8 mouse cellular contexts compared by ENCODE assay signal in genomic region chr9:56928041-56928811, GRCm38 (mm10). TPM values are rescaled to one million over a fixed set of nuclear protein-coding genes. Genes with fewer than 3 reads are reported as not detected.
DNase-seq lines count a peak whose midpoint lies in the region; ATAC-seq lines count a peak whose summit lies in the region.

TSS of gene Snx33 (minus strand) at chr9:56928371.

- no peaks in the 10 kb centered on the region for H3K9me3 ChIP-seq in heart, embryonic 13.5 days
- no peaks in the 10 kb centered on the region for H3K9me3 ChIP-seq in liver, embryonic 12.5 days (replicated peaks)

- peak within 1 kb of the TSS; percentile 90 for H3K9ac ChIP-seq in heart, embryonic 13.5 days
- peak within 1 kb of the TSS; percentile 70 for H3K9ac ChIP-seq in liver, embryonic 12.5 days

- H3K36me3 ChIP-seq in heart, embryonic 13.5 days = peaks cover 8% of the 10 kb centered on the region
- H3K36me3 ChIP-seq in liver, embryonic 12.5 days = no peaks in the 10 kb centered on the region
- no peaks in the 10 kb centered on the region for H3K36me3 ChIP-seq in splenic B cell, adult 2 months (ENCODE audit: control insufficient read depth, insufficient read depth, low read length, poor library complexity, severe bottlenecking)

- peak; percentile 85 for DNase-seq in CD4-positive helper T cell, adult 2 months (ENCODE audit: low read depth, low spot score)
- DNase-seq in brain, embryonic 18.5 days (ENCODE audit: low read depth, low spot score) = peak; percentile 52
- peak; percentile 87 for DNase-seq in fibroblast of lung, adult 2 months (ENCODE audit: low read depth)
- DNase-seq in kidney, postnatal 10 days = peak; percentile 98
- DNase-seq in naive thymus-derived CD4-positive, alpha-beta T cell, adult 2 months (ENCODE audit: low read depth) = peak; percentile 84
- peak; percentile 79 for DNase-seq in splenic B cell, adult 2 months (ENCODE audit: low read depth, low spot score)

- peak within 1 kb of the TSS; percentile 96 for H3K27ac ChIP-seq in heart, embryonic 13.5 days (replicated peaks)
- H3K27ac ChIP-seq in liver, embryonic 12.5 days = peak within 1 kb of the TSS; percentile 73

- peak; percentile 62; the same call in 1 of the 2 replicates for ATAC-seq in heart, embryonic 13.5 days (ENCODE audit: extremely low read depth, insufficient number of reproducible peaks, low FRiP score, low TSS enrichment)
- ATAC-seq in liver, embryonic 12.5 days = peak; percentile 78

- H3K27me3 ChIP-seq in heart, embryonic 13.5 days (replicated peaks) = peaks cover 10% of the 10 kb centered on the region; the same call in 1 of the 2 replicates
- peaks cover 47% of the 10 kb centered on the region for H3K27me3 ChIP-seq in liver, embryonic 12.5 days (replicated peaks)
- no peaks in the 10 kb centered on the region for H3K27me3 ChIP-seq in splenic B cell, adult 2 months (ENCODE audit: control insufficient read depth, insufficient read depth, low read length, poor library complexity, severe bottlenecking)

- peak within 1 kb of the TSS; percentile 75 for H3K4me3 ChIP-seq in heart, embryonic 13.5 days
- H3K4me3 ChIP-seq in liver, embryonic 12.5 days = peak within 1 kb of the TSS; percentile 67

- H3K4me2 ChIP-seq in heart, embryonic 13.5 days = peak within 1 kb of the TSS; percentile 96
- H3K4me2 ChIP-seq in liver, embryonic 12.5 days = peak within 1 kb of the TSS; percentile 86

- peaks cover 45% of the 10 kb centered on the region for H3K4me1 ChIP-seq in heart, embryonic 13.5 days
- H3K4me1 ChIP-seq in liver, embryonic 12.5 days = peaks cover 43% of the 10 kb centered on the region

- under 1% methylated on average over 50 of the region's 50 CpGs for WGBS in heart, embryonic 13.5 days
- WGBS in liver, embryonic 12.5 days (ENCODE audit: insufficient replicate concordance) = 1% methylated on average over 49 of the region's 50 CpGs

RNA-seq across cellular contexts. Expression of gene Snx33, which starts in this region (rescaled TPM):
- polyA plus RNA-seq in heart, embryonic 13.5 days (2015; fragmentation: Nextera tagmentation; extraction: Ambion mirVana) = 6.6 TPM in 2 replicates
- polyA plus RNA-seq in liver, embryonic 12.5 days (2016; fragmentation: Nextera tagmentation; extraction: Ambion mirVana) = 1.8 and 2.2 TPM in 2 replicates

Comparison
In these comparisons a context has a peak if more than half of its experiments do, and no peak if none do; other contexts are left out.
1. Peak in every context shown above with its lines: DNase-seq, ATAC-seq, H3K4me3 ChIP-seq and H3K27ac ChIP-seq.